Mouse (Mus musculus): ENCODE measurements at regions not wholly inside any gene's neighbourhood (a gene's known extent, or its start where the extent isn't known, plus 50 kb on each side); places are given as distances from the start of the nearest gene placed in this dataset.

GRCm38 (mm10) chr3:21990526-21990925, 85.9 kb upstream of the Tbl1xr1 start:
- Histone ChIP-seq H3K36me3 (no peaks in the 10 kb centered on the region), H3K4me2 (no peak overlapping the region), H3K4me1 (no peaks in the 10 kb centered on the region), H3K27me3 (replicated peaks) (no peaks in the 10 kb centered on the region), H3K27ac (no peak overlapping the region), H3K9me3 (no peaks in the 10 kb centered on the region), H3K4me3 (replicated peaks) (no peak overlapping the region), H3K9ac (no peak overlapping the region)
- no peak for ATAC-seq (ENCODE audit: insufficient read depth, low FRiP score, low read depth)
- 89% methylated on average over 4 of the region's 4 CpGs for WGBS

- 68% methylated on average over 9 of the region's 9 CpGs for WGBS
- Histone ChIP-seq H3K36me3 (no peaks in the 10 kb centered on the region), H3K4me3 (replicated peaks) (no peak overlapping the region), H3K9ac (no peak overlapping the region), H3K27me3 (replicated peaks) (no peaks in the 10 kb centered on the region), H3K4me1 (no peaks in the 10 kb centered on the region), H3K27ac (no peak overlapping the region), H3K4me2 (no peak overlapping the region), H3K9me3 (no peaks in the 10 kb centered on the region)
- no peak for ATAC-seq (ENCODE audit: insufficient read depth, low FRiP score, low read depth)
These were observed 84.7 kb upstream of the Tbl1xr1 start for GRCm38 (mm10) chr3:21991681-21992152.

- ATAC-seq (ENCODE audit: insufficient read depth, low FRiP score, low read depth), result no peak
- Histone ChIP-seq H3K27me3 (replicated peaks) (no peaks in the 10 kb centered on the region), H3K27ac (no peak overlapping the region), H3K9me3 (no peaks in the 10 kb centered on the region), H3K36me3 (no peaks in the 10 kb centered on the region), H3K4me2 (no peak overlapping the region), H3K4me1 (no peaks in the 10 kb centered on the region), H3K4me3 (replicated peaks) (no peak overlapping the region), H3K9ac (no peak overlapping the region)
- 89% methylated on average over 5 of the region's 5 CpGs for WGBS
These were observed 84.2 kb upstream of the Tbl1xr1 start for GRCm38 (mm10) chr3:21992203-21992602.

GRCm38 (mm10) chr3:21993961-21994360, 82.5 kb upstream of the Tbl1xr1 start:
- no peak overlapping the region for H3K27ac ChIP-seq
- no peak overlapping the region for H3K4me2 ChIP-seq
- no peaks in the 10 kb centered on the region for H3K9me3 ChIP-seq
- H3K27me3 ChIP-seq (replicated peaks), result no peaks in the 10 kb centered on the region
- H3K4me3 ChIP-seq (replicated peaks), result no peak overlapping the region
- no peaks in the 10 kb centered on the region for H3K4me1 ChIP-seq
- 87% methylated on average over 2 of the region's 2 CpGs for WGBS
- no peak overlapping the region for H3K9ac ChIP-seq
- no peak for ATAC-seq (ENCODE audit: insufficient read depth, low FRiP score, low read depth)
- no peaks in the 10 kb centered on the region for H3K36me3 ChIP-seq

GRCm38 (mm10) chr3:21995566-21996391, 80.7 kb upstream of the Tbl1xr1 start:
- no peak overlapping the region; the same call in 1 of the 2 replicates for H3K27ac ChIP-seq
- no peaks in the 10 kb centered on the region for H3K4me1 ChIP-seq
- no peak overlapping the region for H3K4me2 ChIP-seq
- WGBS, result 63% methylated on average over 8 of the region's 8 CpGs
- no peaks in the 10 kb centered on the region for H3K27me3 ChIP-seq (replicated peaks)
- no peaks in the 10 kb centered on the region for H3K36me3 ChIP-seq
- H3K9ac ChIP-seq, result no peak overlapping the region
- ATAC-seq (ENCODE audit: insufficient read depth, low FRiP score, low read depth), result no peak
- no peak overlapping the region for H3K4me3 ChIP-seq (replicated peaks)
- no peaks in the 10 kb centered on the region for H3K9me3 ChIP-seq

- no peaks in the 10 kb centered on the region for H3K4me1 ChIP-seq
- WGBS, result 71% methylated on average over 3 of the region's 3 CpGs
- H3K27me3 ChIP-seq (replicated peaks), result no peaks in the 10 kb centered on the region
- ATAC-seq (ENCODE audit: insufficient read depth, low FRiP score, low read depth), result no peak
- no peaks in the 10 kb centered on the region for H3K36me3 ChIP-seq
- H3K4me2 ChIP-seq, result no peak overlapping the region
- H3K27ac ChIP-seq, result no peak overlapping the region
- H3K9ac ChIP-seq, result no peak overlapping the region
- no peak overlapping the region for H3K4me3 ChIP-seq (replicated peaks)
- no peaks in the 10 kb centered on the region for H3K9me3 ChIP-seq
These were observed 79.1 kb upstream of the Tbl1xr1 start for GRCm38 (mm10) chr3:21997387-21997786.

GRCm38 (mm10) chr3:22005456-22005855, 71.0 kb upstream of the Tbl1xr1 start:
- no peaks in the 10 kb centered on the region for H3K27me3 ChIP-seq (replicated peaks)
- H3K9ac ChIP-seq, result no peak overlapping the region
- H3K4me2 ChIP-seq, result no peak overlapping the region
- H3K27ac ChIP-seq, result no peak overlapping the region
- H3K9me3 ChIP-seq, result no peaks in the 10 kb centered on the region
- 77% methylated on average over 9 of the region's 9 CpGs for WGBS
- H3K36me3 ChIP-seq, result no peaks in the 10 kb centered on the region
- H3K4me1 ChIP-seq, result no peaks in the 10 kb centered on the region
- ATAC-seq (ENCODE audit: insufficient read depth, low FRiP score, low read depth), result no peak
- no peak overlapping the region for H3K4me3 ChIP-seq (replicated peaks)

- WGBS, result 81% methylated on average over 1 of the region's 1 CpGs
- no peak overlapping the region for H3K4me2 ChIP-seq
- no peak for ATAC-seq (ENCODE audit: insufficient read depth, low FRiP score, low read depth)
- no peaks in the 10 kb centered on the region for H3K36me3 ChIP-seq
- no peak overlapping the region for H3K4me3 ChIP-seq (replicated peaks)
- no peaks in the 10 kb centered on the region for H3K4me1 ChIP-seq
- no peaks in the 10 kb centered on the region for H3K27me3 ChIP-seq (replicated peaks)
- no peaks in the 10 kb centered on the region for H3K9me3 ChIP-seq
- no peak overlapping the region for H3K27ac ChIP-seq
- H3K9ac ChIP-seq, result no peak overlapping the region
These were observed 70.3 kb upstream of the Tbl1xr1 start for GRCm38 (mm10) chr3:22006113-22006512.

- 83% methylated on average over 2 of the region's 2 CpGs for WGBS
- Histone ChIP-seq H3K4me3 (replicated peaks) (no peak overlapping the region), H3K27me3 (replicated peaks) (no peaks in the 10 kb centered on the region), H3K4me1 (no peaks in the 10 kb centered on the region), H3K4me2 (no peak overlapping the region), H3K27ac (no peak overlapping the region), H3K9me3 (no peaks in the 10 kb centered on the region), H3K9ac (no peak overlapping the region), H3K36me3 (no peaks in the 10 kb centered on the region)
- ATAC-seq (ENCODE audit: insufficient read depth, low FRiP score, low read depth), result no peak
These were observed 69.8 kb upstream of the Tbl1xr1 start for GRCm38 (mm10) chr3:22006651-22007050.

GRCm38 (mm10) chr3:22007736-22008135, 68.7 kb upstream of the Tbl1xr1 start:
- no peaks in the 10 kb centered on the region for H3K9me3 ChIP-seq
- H3K4me1 ChIP-seq, result no peaks in the 10 kb centered on the region
- H3K4me3 ChIP-seq (replicated peaks), result no peak overlapping the region
- no peak overlapping the region for H3K9ac ChIP-seq
- no peak overlapping the region for H3K4me2 ChIP-seq
- no peaks in the 10 kb centered on the region for H3K36me3 ChIP-seq
- no peak for ATAC-seq (ENCODE audit: insufficient read depth, low FRiP score, low read depth)
- no peaks in the 10 kb centered on the region for H3K27me3 ChIP-seq (replicated peaks)
- 91% methylated on average over 5 of the region's 5 CpGs for WGBS
- no peak overlapping the region for H3K27ac ChIP-seq

GRCm38 (mm10) chr3:22008432-22008831, 68.0 kb upstream of the Tbl1xr1 start:
- Histone ChIP-seq H3K36me3 (no peaks in the 10 kb centered on the region), H3K9ac (no peak overlapping the region), H3K27ac (no peak overlapping the region), H3K4me2 (no peak overlapping the region), H3K4me3 (replicated peaks) (no peak overlapping the region), H3K9me3 (no peaks in the 10 kb centered on the region), H3K4me1 (no peaks in the 10 kb centered on the region), H3K27me3 (replicated peaks) (no peaks in the 10 kb centered on the region)
- no peak for ATAC-seq (ENCODE audit: insufficient read depth, low FRiP score, low read depth)
- WGBS, result 78% methylated on average over 5 of the region's 5 CpGs

GRCm38 (mm10) chr3:22009898-22010699, 66.4 kb upstream of the Tbl1xr1 start:
- Histone ChIP-seq H3K9ac (no peak overlapping the region), H3K4me2 (no peak overlapping the region), H3K9me3 (no peaks in the 10 kb centered on the region), H3K27ac (no peak overlapping the region), H3K27me3 (replicated peaks) (no peaks in the 10 kb centered on the region), H3K36me3 (no peaks in the 10 kb centered on the region), H3K4me1 (no peaks in the 10 kb centered on the region), H3K4me3 (replicated peaks) (no peak overlapping the region)
- whole genome bisulfite sequencing, result 85% methylated on average over 2 of the region's 2 CpGs
- ATAC-seq (ENCODE audit: insufficient read depth, low FRiP score, low read depth), result no peak
